Mouse (Mus musculus) cortical plate, adult 2 months (tissue): ENCODE measurements around the gene AC124108.1.

Experiments used
- CTCF ChIP-seq: fragments of 200-500 bp; IDR thresholded peaks from 2 replicates; pipeline ENCODE4 v1.5.1; 2011; ENCODE audit warnings: mild to moderate bottlenecking, control low read depth, low read length; ENCODE audit not compliant: insufficient read depth; ENCODE audit errors: extremely low read depth
- POLR2A ChIP-seq: fragments of 200-500 bp; IDR thresholded peaks from 2 replicates; pipeline ENCODE4 v1.6.1; 2011; ENCODE audit warnings: mild to moderate bottlenecking, low read length, control low read depth; ENCODE audit not compliant: insufficient read depth; ENCODE audit errors: extremely low read depth

DNA sequence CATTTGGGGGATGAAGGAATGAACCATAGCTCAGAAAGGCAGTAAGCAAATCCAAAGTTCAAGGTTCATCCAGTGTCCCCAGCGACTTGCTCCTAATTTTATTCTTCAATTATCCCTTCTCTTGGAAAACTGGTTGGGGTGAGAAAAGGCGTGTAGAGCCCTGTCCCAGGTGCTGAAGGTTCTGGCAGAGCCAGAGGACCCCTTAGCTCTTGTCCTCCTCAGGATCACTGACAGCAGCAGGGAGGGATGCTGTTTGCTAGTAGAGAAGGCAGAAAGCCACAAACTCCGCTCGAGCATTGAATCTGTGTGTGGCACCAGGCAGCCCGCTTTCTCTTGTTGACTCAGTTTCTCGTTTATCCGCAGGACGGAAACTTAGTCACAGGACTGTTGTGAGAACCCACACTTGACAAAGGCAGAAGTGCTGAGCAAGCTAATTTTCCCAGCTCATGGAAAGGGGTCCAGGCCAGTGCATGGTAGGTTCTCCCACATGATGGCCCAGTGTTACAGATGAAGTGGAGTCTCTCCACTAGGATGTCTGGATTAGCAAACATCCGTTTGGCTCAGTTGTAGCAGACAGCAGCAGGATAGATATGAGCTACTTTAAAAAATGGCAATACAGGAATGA is 2.7 kb upstream of the AC124108.1 start:
- TF ChIP-seq CTCF (no peak), POLR2A (no peak)
